Mouse (Mus musculus): ENCODE measurements at regions not wholly inside any gene's neighbourhood (a gene's known extent, or its start where the extent isn't known, plus 50 kb on each side); places are given as distances from the start of the nearest gene placed in this dataset.

GRCm38 (mm10) chr16:22733772-22734528, 76.9 kb upstream of the Dgkg start:
- no peak for TF ChIP-seq CTCF (IDR thresholded peaks at IDR 0.05 in 2 of 3, conservative IDR thresholded peaks at IDR 0.05 in 1 of 3; ENCODE audit: control insufficient read depth in 1 of 3, insufficient read depth in 1 of 3, low read depth in 2 of 3, low read length in 3 of 3, poor library complexity in 1 of 3, severe bottlenecking in 1 of 3)
- TF ChIP-seq MXI1 (IDR thresholded peaks at IDR 0.05; ENCODE audit: low read depth, low read length), result no peak
- no peak for TF ChIP-seq MAFK (IDR thresholded peaks at IDR 0.05; ENCODE audit: borderline replicate concordance, low read depth, low read length)
- TF ChIP-seq RCOR1 (IDR thresholded peaks at IDR 0.05; ENCODE audit: low read depth, low read length), result no peak
- no peak for TF ChIP-seq GATA1 (IDR thresholded peaks at IDR 0.05; ENCODE audit: low read depth, low read length)
